Mouse (Mus musculus) midbrain, postnatal 0 days (tissue): Measurements from ENCODE around the gene Abcc2. TPM values are rescaled to one million over a fixed set of nuclear protein-coding genes. Genes with fewer than 3 reads are reported as not detected.

Experiments used
- ATAC-seq: fragments of 200-750 bp; cut with Nextera tagmentation; 2 replicates; pipeline ENCODE4 v1.8.0; 2017; ENCODE audit warnings: moderate number of reproducible peaks, mild to moderate bottlenecking, moderate TSS enrichment, moderate library complexity; ENCODE audit not compliant: low FRiP score
- DNase-seq: peaks from one replicate; pipeline ENCODE4 v3.0.0-alpha.2; 2015; ENCODE audit warnings: low spot score
- H3K27ac ChIP-seq: fragments of 300-500 bp; sonication (generic); 2 replicates; pipeline ENCODE4 v1.5.1; 2014; ENCODE audit warnings: low read depth, mild to moderate bottlenecking, low read length, mixed read lengths
- H3K27me3 ChIP-seq: fragments of 300-500 bp; sonication (generic); 2 replicates; pipeline ENCODE4 v1.6.1; 2014; ENCODE audit warnings: low read length, control low read depth, mixed read lengths; ENCODE audit not compliant: insufficient read depth
- H3K36me3 ChIP-seq: fragments of 300-500 bp; sonication (generic); 2 replicates; pipeline ENCODE4 v1.6.1; 2014; ENCODE audit warnings: low read length, control low read depth, mixed read lengths; ENCODE audit not compliant: insufficient read depth
- H3K4me1 ChIP-seq: fragments of 300-500 bp; sonication (generic); 2 replicates; pipeline ENCODE4 v1.6.1; 2014; ENCODE audit warnings: mild to moderate bottlenecking, control low read depth, antibody characterized with exemption, low read length, mixed read lengths; ENCODE audit not compliant: insufficient read depth
- H3K4me2 ChIP-seq: fragments of 300-500 bp; sonication (generic); 2 replicates; pipeline ENCODE4 v1.6.1; 2014; ENCODE audit warnings: low read depth, mild to moderate bottlenecking, low read length, mixed read lengths; ENCODE audit not compliant: poor library complexity, severe bottlenecking
- H3K4me3 ChIP-seq: fragments of 300-500 bp; sonication (generic); 2 replicates; pipeline ENCODE4 v1.5.1; 2014; ENCODE audit warnings: low read depth, mild to moderate bottlenecking, low read length, moderate library complexity
- H3K9ac ChIP-seq: fragments of 300-500 bp; sonication (generic); replicated peaks from 2 replicates; pipeline ENCODE4 v1.6.1; 2014; ENCODE audit warnings: mild to moderate bottlenecking, low read length, moderate library complexity, mixed read lengths; ENCODE audit not compliant: poor library complexity, severe bottlenecking
- H3K9me3 ChIP-seq: fragments of 300-500 bp; sonication (generic); 2 replicates; pipeline ENCODE4 v1.6.1; 2016; ENCODE audit warnings: low read length, control low read depth
- CTCF ChIP-seq: IDR thresholded peaks from 2 replicates; pipeline ENCODE4 v1.5.1; 2016; ENCODE audit warnings: antibody characterized with exemption, mild to moderate bottlenecking
- WGBS: fragments of 180-500 bp; shearing (Covaris S2); extraction: QIAGEN DNeasy Blood & Tissue Kit; methylation state at CpG from one replicate; pipeline ENCODE4 v1.1.7; 2014; 5-methylcytosine and 5-hydroxymethylcytosine counted together
- polyA plus RNA-seq: library from polyadenylated mRNA; unstranded; fragments of >200 nt; fragmentation: Nextera tagmentation; extraction: Ambion mirVana; gene quantifications from 2 replicates; pipeline ENCODE4 v1.2.1, GENCODE M21; 2015
- total RNA-seq: library from RNA; depleted of rRNA; stranded (reverse); fragments of >200 nt; gene quantifications from 2 replicates; pipeline ENCODE4 v1.2.3, GENCODE M21; 2014; rRNA removed

Abcc2 gene
- total RNA-seq (0.09 and 0.22 TPM in 2 replicates), polyA plus RNA-seq (0.07 and 0.11 TPM in 2 replicates)

- Histone ChIP-seq H3K27me3 (no peaks in the 10 kb centered on the region), H3K9me3 (no peaks in the 10 kb centered on the region), H3K27ac (no peak within 1 kb of the TSS), H3K4me2 (no peak within 1 kb of the TSS), H3K9ac (no peak within 1 kb of the TSS), H3K4me3 (no peak within 1 kb of the TSS), H3K36me3 (no peaks in the 10 kb centered on the region), H3K4me1 (no peaks in the 10 kb centered on the region)
- no peak for DNase-seq
- 84% methylated on average over 3 of the region's 3 CpGs for WGBS
- no peak for TF ChIP-seq CTCF
- no peak for ATAC-seq
Observed at GRCm38 (mm10) chr19:43781980-43782379, at the start of gene Abcc2. Gene Abcc2 (plus strand): TSS chr19:43782192.

DNA sequence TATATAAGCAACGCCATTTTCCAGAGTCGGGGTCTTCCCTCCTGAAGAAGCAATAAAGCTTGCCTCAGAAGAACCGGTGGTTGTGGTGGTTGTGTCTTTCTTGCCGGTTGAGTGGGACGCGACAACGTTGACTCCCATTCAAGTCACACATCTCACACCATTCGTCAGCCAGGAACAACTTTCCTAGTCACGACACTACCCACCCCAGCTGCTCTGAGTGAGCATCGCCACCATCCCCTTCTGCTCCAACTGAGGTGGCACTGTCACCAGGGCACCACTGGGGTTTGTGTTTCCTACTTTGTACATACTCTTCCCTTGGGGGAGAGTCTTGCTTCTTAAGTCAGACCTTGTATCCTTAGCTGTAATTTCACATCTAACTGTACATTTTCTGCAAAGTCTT, 43.6 kb upstream of the Abcc2 start:
- H3K4me3 ChIP-seq: no peak overlapping the region
- H3K4me2 ChIP-seq: no peak overlapping the region
- ATAC-seq (no peak), DNase-seq (no peak)
- no peaks in the 10 kb centered on the region for H3K9me3 ChIP-seq
- H3K27me3 ChIP-seq: no peaks in the 10 kb centered on the region
- H3K36me3 ChIP-seq: peaks cover 55% of the 10 kb centered on the region
- TF ChIP-seq CTCF: no peak
- 97% methylated on average over 10 of the region's 10 CpGs for WGBS
- no peak overlapping the region for H3K9ac ChIP-seq
- H3K4me1 ChIP-seq: no peaks in the 10 kb centered on the region
- H3K27ac ChIP-seq: no peak overlapping the region

- Histone ChIP-seq H3K27ac (no peak overlapping the region), H3K36me3 (peaks cover 58% of the 10 kb centered on the region)
- 97% methylated on average over 7 of the region's 7 CpGs for WGBS
Observed at GRCm38 (mm10) chr19:43743401-43743800, 38.6 kb upstream of the Abcc2 start.

DNA sequence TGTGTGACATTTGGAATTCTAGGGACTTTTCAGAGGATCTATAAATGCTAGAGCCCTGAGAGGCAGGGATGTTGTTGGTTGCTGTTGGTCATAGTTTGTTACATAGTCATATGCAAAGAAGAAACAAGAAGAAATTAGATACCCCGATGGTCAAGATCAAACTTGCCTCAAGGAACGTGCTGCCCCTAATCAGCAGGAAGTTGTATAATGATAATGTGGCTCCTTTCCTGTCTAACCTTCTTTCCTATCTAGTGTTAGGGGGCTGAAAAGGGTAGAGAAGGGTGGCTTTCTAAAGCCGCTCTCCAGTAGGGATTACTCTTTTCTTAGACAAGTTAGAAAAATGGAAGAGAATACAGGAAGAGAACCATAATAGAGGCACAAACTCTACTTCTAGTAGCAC, 36.3 kb upstream of the Abcc2 start:
- H3K36me3 ChIP-seq: peaks cover 49% of the 10 kb centered on the region
- WGBS: 97% methylated on average over 3 of the region's 3 CpGs
- TF ChIP-seq CTCF: no peak
- no peaks in the 10 kb centered on the region for H3K4me1 ChIP-seq
- no peak for DNase-seq
- H3K9me3 ChIP-seq: no peaks in the 10 kb centered on the region
- H3K27ac ChIP-seq: no peak overlapping the region
- no peak overlapping the region for H3K9ac ChIP-seq
- no peak for ATAC-seq
- no peak overlapping the region for H3K4me2 ChIP-seq
- no peaks in the 10 kb centered on the region for H3K27me3 ChIP-seq
- no peak overlapping the region for H3K4me3 ChIP-seq

More at GRCm38 (mm10) chr19:43743401-43743800, 38.6 kb upstream of the Abcc2 start:
- DNase-seq (no peak), ATAC-seq (no peak)
- no peaks in the 10 kb centered on the region for H3K27me3 ChIP-seq
- TF ChIP-seq CTCF: no peak
- H3K4me1 ChIP-seq: no peaks in the 10 kb centered on the region
- H3K4me3 ChIP-seq: no peak overlapping the region
- H3K9me3 ChIP-seq: no peaks in the 10 kb centered on the region
- no peak overlapping the region for H3K4me2 ChIP-seq
- no peak overlapping the region for H3K9ac ChIP-seq

DNA sequence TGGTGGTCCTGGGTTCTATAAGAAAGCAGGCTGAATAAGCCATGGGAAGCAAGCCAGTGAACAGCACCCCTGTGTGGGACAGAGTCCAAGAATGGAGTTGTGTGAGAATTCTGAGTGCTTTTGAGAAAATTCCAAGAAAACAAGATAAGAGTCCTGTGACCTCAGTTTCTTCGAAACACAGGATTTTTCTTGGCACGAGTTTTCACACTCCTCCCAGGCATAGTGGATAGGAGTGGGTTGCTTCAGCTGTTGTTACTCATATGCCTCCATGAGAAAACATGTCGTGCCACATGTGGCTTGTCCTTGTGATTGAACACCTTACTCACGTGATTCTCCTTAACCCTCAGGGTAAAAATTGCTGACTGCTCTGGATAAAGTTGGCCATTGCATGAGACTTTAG, 34.1 kb upstream of the Abcc2 start:
- WGBS: 95% methylated on average over 4 of the region's 4 CpGs
- Histone ChIP-seq H3K4me3 (no peak overlapping the region), H3K4me2 (no peak overlapping the region), H3K27me3 (no peaks in the 10 kb centered on the region), H3K27ac (no peak overlapping the region), H3K4me1 (no peaks in the 10 kb centered on the region), H3K9me3 (no peaks in the 10 kb centered on the region), H3K36me3 (peaks cover 42% of the 10 kb centered on the region), H3K9ac (no peak overlapping the region)
- TF ChIP-seq CTCF: no peak
- no peak for ATAC-seq
- DNase-seq: no peak

- no peak for ATAC-seq
- WGBS: 95% methylated on average over 2 of the region's 2 CpGs
Observed at GRCm38 (mm10) chr19:43750008-43750407, 32.0 kb upstream of the Abcc2 start.

More at GRCm38 (mm10) chr19:43750008-43750407, 32.0 kb upstream of the Abcc2 start:
- Histone ChIP-seq H3K9me3 (no peaks in the 10 kb centered on the region), H3K4me3 (no peak overlapping the region), H3K4me2 (no peak overlapping the region), H3K27me3 (no peaks in the 10 kb centered on the region), H3K36me3 (peaks cover 28% of the 10 kb centered on the region), H3K4me1 (no peaks in the 10 kb centered on the region), H3K9ac (no peak overlapping the region), H3K27ac (no peak overlapping the region)
- no peak for TF ChIP-seq CTCF
- no peak for DNase-seq
